ENCODE assay signal across 22 mouse cellular contexts in genomic region chr19:34199488-34199887, GRCm38 (mm10). TPM values are rescaled to one million over a fixed set of nuclear protein-coding genes. Genes with fewer than 3 reads are reported as not detected.
DNase-seq lines count a peak whose midpoint lies in the region; ATAC-seq lines count a peak whose summit lies in the region.
"Had no signal": no experiment of that assay in that cellular context is flagged by ENCODE, and none has a peak within 500 bp of the region (broad histone marks: within the 10 kb centered on the region; RNA-seq: fewer than 3 reads in every experiment).

No protein-coding gene starts in this region.

- WGBS in macrophage (ENCODE audit: missing documents) = 25% methylated on average over 2 of the region's 2 CpGs

- no peaks in the 10 kb centered on the region for H3K36me3 ChIP-seq in macrophage (ENCODE audit: inconsistent target)
- H3K36me3 ChIP-seq: G1E; liver, embryonic 12.5 days; lung, embryonic 15.5 days; neural tube, embryonic 12.5 days had no signal

- peak; percentile 54 for ATAC-seq in activated CD4-positive, CD25-positive, alpha-beta regulatory T cell, adult 4 months
- ATAC-seq in megakaryocyte-erythroid progenitor cell, adult 5-6 weeks (replicated peaks; ENCODE audit: low FRiP score, low TSS enrichment, poor library complexity, severe bottlenecking) = no peak
- ATAC-seq: forebrain, embryonic 13.5 days; hindbrain, postnatal 0 days; liver, embryonic 12.5 days; midbrain, embryonic 16.5 days had no signal

- DNase-seq in adrenal gland, adult 2 months = peak; percentile 20
- DNase-seq in adrenal gland, adult 8-10 months = no peak
- peak; percentile 53 for DNase-seq in 3T3-L1 (ENCODE audit: low read depth, low spot score)
- DNase-seq in frontal cortex, adult 2 months (ENCODE audit: extremely low spot score in 1 of 2, low spot score in 1 of 2) = no peak
- no peak for DNase-seq in c-Kit-positive CD71-positive TER-119-positive erythroid progenitor cells, embryonic 14.5 days (ENCODE audit: low spot score)
- DNase-seq: cerebellum, adult 18-20 months; right cerebral cortex, postnatal 4 days had no signal

- no peak overlapping the region for H3K4me3 ChIP-seq in macrophage (ENCODE audit: inconsistent target)
- H3K4me3 ChIP-seq: forebrain, embryonic 13.5 days; liver, embryonic 12.5 days; lung, embryonic 15.5 days; neural tube, embryonic 12.5 days had no signal

- peak overlapping the region; percentile 68 for H3K27ac ChIP-seq in macrophage
- H3K27ac ChIP-seq: forebrain, embryonic 13.5 days; hindbrain, postnatal 0 days; liver, embryonic 12.5 days; lung, embryonic 15.5 days; neural tube, embryonic 12.5 days had no signal

- peaks cover 100% of the 10 kb centered on the region for H3K79me2 ChIP-seq in macrophage (ENCODE audit: inconsistent target)

RNA-seq across cellular contexts. Expression of gene Stambpl1, which starts 7.5 kb away (rescaled TPM):
- 1 to 10 TPM; 3.7 to 5.9 TPM for total RNA-seq in adrenal gland, adult 2 months (2021)
- 2.6 and 3.8 TPM in 2 replicates for polyA plus RNA-seq in adrenal gland, adult 2 months (2012; rRNA removed)
- 1 to 10 TPM; 6.3 to 8.1 (median 7.1) TPM for total RNA-seq in adrenal gland, adult 8-10 months (2022)
- polyA plus RNA-seq in activated CD4-positive, CD25-positive, alpha-beta regulatory T cell, adult 4 months (2017; shearing (Covaris generic)) = 10 to 100 TPM; 85.1 to 89.6 TPM
- 10 to 100 TPM in 22 of 26 experiments, 1 to 10 TPM in 4; 7.0 to 42.2 (median 22.8) TPM for total RNA-seq in macrophage (2018; cell fraction: chromatin; rRNA removed)
- total RNA-seq in macrophage (2018; cell fraction: cytosol; rRNA removed) = 10 to 100 TPM in 24 of 26 experiments, 1 to 10 TPM in 2; 8.7 to 35.3 (median 24.2) TPM
- total RNA-seq in macrophage (2018; cell fraction: nucleus; rRNA removed) = 10 to 100 TPM in 25 of 26 experiments, 1 to 10 TPM in 1; 9.4 to 42.3 (median 21.2) TPM
- polyA plus RNA-seq in macrophage (2018) = 17.9 to 23.8 TPM (median 22.2 TPM) in 3 replicates
- total RNA-seq in megakaryocyte-erythroid progenitor cell, adult 5-6 weeks (2014; fragmentation: Nextera tagmentation) = 4.5 and 15.8 TPM in 2 replicates
- total RNA-seq in megakaryocyte-erythroid progenitor cell, adult 5-6 weeks (2017) = 4.0 and 5.8 TPM in 2 replicates
- polyA plus RNA-seq in frontal cortex, adult 2 months (2012; rRNA removed) = 16.0 and 16.4 TPM in 2 replicates
- polyA plus RNA-seq: G1E had no signal

RNA-seq across cellular contexts. Expression of gene Ankrd22, which starts 33.6 kb away (rescaled TPM):
- not detected for total RNA-seq in adrenal gland, adult 2 months (2021)
- polyA plus RNA-seq in adrenal gland, adult 2 months (2012; rRNA removed) = not detected in 2 replicates
- total RNA-seq in adrenal gland, adult 8-10 months (2022) = not detected
- not detected for polyA plus RNA-seq in activated CD4-positive, CD25-positive, alpha-beta regulatory T cell, adult 4 months (2017; shearing (Covaris generic))
- not detected for total RNA-seq in macrophage (2018; cell fraction: chromatin; rRNA removed)
- total RNA-seq in macrophage (2018; cell fraction: cytosol; rRNA removed) = under 1 TPM in 8 of 26 experiments, not detected in 18; 0.05 to 0.24 (median 0.09) TPM
- not detected for total RNA-seq in macrophage (2018; cell fraction: nucleus; rRNA removed)
- 0.07 TPM in 1 of 3 replicates, not detected in the others for polyA plus RNA-seq in macrophage (2018)
- total RNA-seq in megakaryocyte-erythroid progenitor cell, adult 5-6 weeks (2014; fragmentation: Nextera tagmentation) = not detected in 2 replicates
- not detected in 2 replicates for total RNA-seq in megakaryocyte-erythroid progenitor cell, adult 5-6 weeks (2017)
- polyA plus RNA-seq in frontal cortex, adult 2 months (2012; rRNA removed) = 0.17 TPM in 1 of 2 replicates, not detected in the other
- total RNA-seq: adrenal gland, adult 18-20 months; gastrocnemius, postnatal 4 days; hindbrain, postnatal 0 days had no signal
- polyA plus RNA-seq: forebrain, embryonic 13.5 days; G1E; heart, embryonic 14.5 days; hindbrain, postnatal 0 days; kidney, embryonic 14.5 days; liver, embryonic 12.5 days; midbrain, embryonic 16.5 days had no signal

RNA-seq across cellular contexts. Expression of gene Acta2, which starts 55.9 kb away (rescaled TPM):
- total RNA-seq in adrenal gland, adult 2 months (2021) = 10 to 100 TPM; 41.2 to 96.7 TPM
- 22.7 and 23.2 TPM in 2 replicates for polyA plus RNA-seq in adrenal gland, adult 2 months (2012; rRNA removed)
- total RNA-seq in adrenal gland, adult 8-10 months (2022) = 10 to 100 TPM; 26.3 to 60.4 (median 36.5) TPM
- under 1 TPM in 1 of 2 experiments, not detected in 1; 0.32 TPM for polyA plus RNA-seq in activated CD4-positive, CD25-positive, alpha-beta regulatory T cell, adult 4 months (2017; shearing (Covaris generic))
- total RNA-seq in macrophage (2018; cell fraction: chromatin; rRNA removed) = 10 to 100 TPM in 1 of 26 experiments, under 1 TPM in 5, not detected in 20; 0.44 to 75.8 (median 0.58) TPM
- under 1 TPM; 0.17 to 0.66 (median 0.38) TPM for total RNA-seq in macrophage (2018; cell fraction: cytosol; rRNA removed)
- 10 to 100 TPM in 1 of 26 experiments, under 1 TPM in 7, not detected in 18; 0.31 to 10.3 (median 0.37) TPM for total RNA-seq in macrophage (2018; cell fraction: nucleus; rRNA removed)
- 0.52 to 1.4 TPM (median 0.52 TPM) in 3 replicates for polyA plus RNA-seq in macrophage (2018)
- total RNA-seq in megakaryocyte-erythroid progenitor cell, adult 5-6 weeks (2014; fragmentation: Nextera tagmentation) = not detected in 2 replicates
- not detected in 2 replicates for total RNA-seq in megakaryocyte-erythroid progenitor cell, adult 5-6 weeks (2017)
- 22.6 and 40.5 TPM in 2 replicates for polyA plus RNA-seq in frontal cortex, adult 2 months (2012; rRNA removed)
- total RNA-seq: G1E; hematopoietic stem cell, adult 5-6 weeks had no signal
- polyA plus RNA-seq: G1E had no signal

Comparison
In these comparisons a context has a peak if more than half of its experiments do, and no peak if none do; other contexts are left out.
1. DNase-seq: peak in adrenal gland, adult 2 months (single experiment) and 3T3-L1 (single experiment); none in adrenal gland, adult 8-10 months (single experiment), frontal cortex, adult 2 months (0 of 2) and c-Kit-positive CD71-positive TER-119-positive erythroid progenitor cells, embryonic 14.5 days (single experiment).